Mouse (Mus musculus) heart, embryonic 16.5 days (tissue): Measurements from ENCODE around the gene Cog3. TPM values are rescaled to one million over a fixed set of nuclear protein-coding genes. Genes with fewer than 3 reads are reported as not detected.

Experiments used
- ATAC-seq: fragments of 200-750 bp; cut with Nextera tagmentation; replicated peaks from 2 replicates; pipeline ENCODE4 v1.8.0; 2017; ENCODE audit warnings: moderate number of reproducible peaks; ENCODE audit not compliant: insufficient read depth, low FRiP score; ENCODE audit errors: extremely low read depth
- H3K27ac ChIP-seq: fragments of 300-500 bp; sonication (generic); 2 replicates; pipeline ENCODE4 v1.5.1; 2014; ENCODE audit warnings: mild to moderate bottlenecking, low read length, control low read depth, moderate library complexity
- H3K27me3 ChIP-seq: fragments of 300-500 bp; sonication (generic); 2 replicates; pipeline ENCODE4 v1.6.1; 2014; ENCODE audit warnings: low read length, mixed read lengths; ENCODE audit not compliant: control insufficient read depth, insufficient read depth
- H3K36me3 ChIP-seq: fragments of 300-500 bp; sonication (generic); 2 replicates; pipeline ENCODE4 v1.6.1; 2014; ENCODE audit not compliant: control insufficient read depth, insufficient read depth
- H3K4me1 ChIP-seq: fragments of 300-500 bp; sonication (generic); 2 replicates; pipeline ENCODE4 v1.6.1; 2014; ENCODE audit warnings: low read length, mixed read lengths; ENCODE audit not compliant: control insufficient read depth, insufficient read depth
- H3K4me2 ChIP-seq: fragments of 300-500 bp; sonication (generic); 2 replicates; pipeline ENCODE4 v1.6.1; 2014; ENCODE audit warnings: low read depth, mild to moderate bottlenecking, control low read depth, low read length
- H3K4me3 ChIP-seq: fragments of 300-500 bp; sonication (generic); 2 replicates; pipeline ENCODE4 v1.5.1; 2014; ENCODE audit warnings: mild to moderate bottlenecking, control low read depth, low read length
- H3K9ac ChIP-seq: fragments of 300-500 bp; sonication (generic); 2 replicates; pipeline ENCODE4 v1.6.1; 2014; ENCODE audit warnings: low read length, control low read depth
- H3K9me3 ChIP-seq: fragments of 300-500 bp; sonication (generic); replicated peaks from 2 replicates; pipeline ENCODE4 v1.6.1; 2016; ENCODE audit warnings: low read length; ENCODE audit not compliant: control insufficient read depth
- WGBS: fragments of 180-500 bp; shearing (Covaris S2); extraction: QIAGEN DNeasy Blood & Tissue Kit; methylation state at CpG from one replicate; pipeline ENCODE4 v1.1.7; 2014; 5-methylcytosine and 5-hydroxymethylcytosine counted together
- polyA plus RNA-seq: library from polyadenylated mRNA; unstranded; fragments of >200 nt; fragmentation: Nextera tagmentation; extraction: Ambion mirVana; gene quantifications from 2 replicates; pipeline ENCODE4 v1.2.1, GENCODE M21; 2015

Cog3 gene
- polyA plus RNA-seq, 1 experiment from 2014 or later, result 13.6 TPM

GRCm38 (mm10) chr14:75690428-75690827 is 63.9 kb downstream of the Cog3 start:
- H3K4me1 ChIP-seq, result no peaks in the 10 kb centered on the region
- H3K36me3 ChIP-seq, result no peaks in the 10 kb centered on the region
- no peak for ATAC-seq
- H3K27ac ChIP-seq, result no peak overlapping the region
- H3K4me3 ChIP-seq, result no peak overlapping the region
- no peaks in the 10 kb centered on the region for H3K9me3 ChIP-seq
- H3K27me3 ChIP-seq, result no peaks in the 10 kb centered on the region
- no peak overlapping the region for H3K9ac ChIP-seq
- no peak overlapping the region for H3K4me2 ChIP-seq
- 90% methylated on average over 2 of the region's 2 CpGs for WGBS

GRCm38 (mm10) chr14:75676316-75676715 is 78.0 kb downstream of the Cog3 start:
- Histone ChIP-seq H3K9me3 (no peaks in the 10 kb centered on the region), H3K4me3 (no peak overlapping the region), H3K27me3 (no peaks in the 10 kb centered on the region), H3K4me2 (no peak overlapping the region), H3K27ac (no peak overlapping the region), H3K4me1 (no peaks in the 10 kb centered on the region), H3K36me3 (no peaks in the 10 kb centered on the region), H3K9ac (no peak overlapping the region)
- 34% methylated on average over 6 of the region's 6 CpGs for WGBS
- no peak for ATAC-seq

- Histone ChIP-seq H3K27ac (no peak overlapping the region), H3K4me1 (no peaks in the 10 kb centered on the region), H3K4me3 (no peak overlapping the region), H3K4me2 (no peak overlapping the region), H3K9ac (no peak overlapping the region), H3K36me3 (no peaks in the 10 kb centered on the region), H3K9me3 (no peaks in the 10 kb centered on the region), H3K27me3 (no peaks in the 10 kb centered on the region)
- ATAC-seq, result no peak
- 74% methylated on average over 1 of the region's 1 CpGs for WGBS
Measured at GRCm38 (mm10) chr14:75669085-75669645, 85.2 kb downstream of the Cog3 start.

GRCm38 (mm10) chr14:75665430-75666180 is 88.7 kb downstream of the Cog3 start:
- H3K36me3 ChIP-seq, result no peaks in the 10 kb centered on the region
- no peaks in the 10 kb centered on the region for H3K27me3 ChIP-seq
- no peak for ATAC-seq
- whole genome bisulfite sequencing, result 83% methylated on average over 2 of the region's 2 CpGs
- H3K27ac ChIP-seq, result no peak overlapping the region
- peaks cover 6% of the 10 kb centered on the region for H3K4me1 ChIP-seq
- no peak overlapping the region for H3K4me2 ChIP-seq
- no peak overlapping the region for H3K9ac ChIP-seq
- H3K4me3 ChIP-seq, result no peak overlapping the region
- H3K9me3 ChIP-seq, result no peaks in the 10 kb centered on the region

GRCm38 (mm10) chr14:75661548-75661947 is 92.8 kb downstream of the Cog3 start:
- Histone ChIP-seq H3K4me3 (no peak overlapping the region), H3K36me3 (no peaks in the 10 kb centered on the region), H3K9me3 (no peaks in the 10 kb centered on the region), H3K4me2 (no peak overlapping the region), H3K27me3 (no peaks in the 10 kb centered on the region), H3K27ac (no peak overlapping the region), H3K9ac (no peak overlapping the region), H3K4me1 (peaks cover 7% of the 10 kb centered on the region)
- 77% methylated on average over 8 of the region's 8 CpGs for WGBS
- ATAC-seq, result no peak

GRCm38 (mm10) chr14:75660936-75661335 is 93.4 kb downstream of the Cog3 start:
- no peaks in the 10 kb centered on the region for H3K9me3 ChIP-seq
- H3K36me3 ChIP-seq, result no peaks in the 10 kb centered on the region
- no peak overlapping the region for H3K4me2 ChIP-seq
- 32% methylated on average over 6 of the region's 6 CpGs for WGBS
- H3K4me3 ChIP-seq, result no peak overlapping the region
- no peaks in the 10 kb centered on the region for H3K27me3 ChIP-seq
- H3K9ac ChIP-seq, result no peak overlapping the region
- ATAC-seq, result peak; percentile 63; the same call in 1 of the 2 replicates
- H3K4me1 ChIP-seq, result peaks cover 7% of the 10 kb centered on the region
- no peak overlapping the region for H3K27ac ChIP-seq

Other genes starting within 250 kb of the Cog3 start
- gene Spert, start 161.4 kb downstream of the Cog3 start, polyA plus RNA-seq, result not detected in 2 replicates
- gene Erich6b, start 112.3 kb downstream of the Cog3 start, polyA plus RNA-seq, result not detected in 2 replicates
- 5.7 and 5.8 TPM in 2 replicates for gene Slc25a30, start 32.5 kb upstream of the Cog3 start, polyA plus RNA-seq
- 770 and 775 TPM in 2 replicates for gene Tpt1, start 90.6 kb upstream of the Cog3 start, polyA plus RNA-seq
- 0.12 and 0.56 TPM in 2 replicates for gene Kctd4, start 200.5 kb upstream of the Cog3 start, polyA plus RNA-seq